Mouse (Mus musculus) embryonic facial prominence, embryonic 14.5 days (tissue): ENCODE results near the gene 2210407C18Rik. TPM values are rescaled to one million over a fixed set of nuclear protein-coding genes. Genes with fewer than 3 reads are reported as not detected.

Source experiments
- ATAC-seq: fragments of 200-750 bp; cut with Nextera tagmentation; 2 replicates; pipeline ENCODE4 v1.8.0; 2017; ENCODE audit warnings: low read depth, moderate number of reproducible peaks, moderate TSS enrichment
- DNase-seq: peaks from one replicate; pipeline ENCODE4 v3.0.0-alpha.2; 2015; ENCODE audit warnings: low spot score
- H3K27ac ChIP-seq: fragments of 300-500 bp; sonication (generic); replicated peaks from 2 replicates; pipeline ENCODE4 v1.5.1; 2014; ENCODE audit warnings: low read depth, mild to moderate bottlenecking, low read length, moderate library complexity
- H3K27me3 ChIP-seq: fragments of 300-500 bp; sonication (generic); replicated peaks from 2 replicates; pipeline ENCODE4 v1.6.1; 2014; ENCODE audit warnings: low read length; ENCODE audit not compliant: control insufficient read depth, insufficient read depth
- H3K36me3 ChIP-seq: fragments of 300-500 bp; sonication (generic); 2 replicates; pipeline ENCODE4 v1.6.1; 2014; ENCODE audit warnings: low read length, mixed read lengths; ENCODE audit not compliant: control insufficient read depth, insufficient read depth
- H3K4me1 ChIP-seq: fragments of 300-500 bp; sonication (generic); 2 replicates; pipeline ENCODE4 v1.6.1; 2014; ENCODE audit warnings: antibody characterized with exemption, low read length; ENCODE audit not compliant: control insufficient read depth, insufficient read depth
- H3K4me2 ChIP-seq: fragments of 300-500 bp; sonication (generic); 2 replicates; pipeline ENCODE4 v1.6.1; 2014; ENCODE audit warnings: low read depth, mild to moderate bottlenecking, low read length, moderate library complexity, mixed read lengths
- H3K4me3 ChIP-seq: fragments of 300-500 bp; sonication (generic); 2 replicates; pipeline ENCODE4 v1.5.1; 2014; ENCODE audit warnings: low read depth, mild to moderate bottlenecking, low read length
- H3K9ac ChIP-seq: fragments of 300-500 bp; sonication (generic); 2 replicates; pipeline ENCODE4 v1.6.1; 2014; ENCODE audit warnings: low read depth, mild to moderate bottlenecking, low read length, moderate library complexity, mixed read lengths
- H3K9me3 ChIP-seq: fragments of 300-500 bp; sonication (generic); 2 replicates; pipeline ENCODE4 v1.6.1; 2016; ENCODE audit warnings: low read length; ENCODE audit not compliant: control insufficient read depth
- WGBS: fragments of 180-500 bp; shearing (Covaris S2); extraction: QIAGEN DNeasy Blood & Tissue Kit; methylation state at CpG from one replicate; pipeline ENCODE4 v1.1.7; 2014; 5-methylcytosine and 5-hydroxymethylcytosine counted together
- polyA plus RNA-seq: library from polyadenylated mRNA; unstranded; fragments of >200 nt; fragmentation: Nextera tagmentation; extraction: Ambion mirVana; gene quantifications from 2 replicates; pipeline ENCODE4 v1.2.1, GENCODE M21; 2014

Gene 2210407C18Rik
- polyA plus RNA-seq, 1 experiment from 2014 or later = not detected

- ATAC-seq = no peak
- WGBS = 73% methylated on average over 7 of the region's 7 CpGs
- H3K36me3 ChIP-seq = no peaks in the 10 kb centered on the region
These were observed 28.0 kb downstream of the 2210407C18Rik start for GRCm38 (mm10) chr11:58587898-58588348.

GRCm38 (mm10) chr11:58578636-58579035 is 37.2 kb downstream of the 2210407C18Rik start:
- peak; percentile 9 for DNase-seq
- ATAC-seq = no peak
- no peaks in the 10 kb centered on the region for H3K4me1 ChIP-seq
- WGBS = 71% methylated on average over 8 of the region's 8 CpGs
- no peaks in the 10 kb centered on the region for H3K27me3 ChIP-seq
- H3K4me3 ChIP-seq = no peak overlapping the region
- no peaks in the 10 kb centered on the region for H3K36me3 ChIP-seq
- H3K27ac ChIP-seq = no peak overlapping the region
- no peak overlapping the region for H3K9ac ChIP-seq
- H3K4me2 ChIP-seq = no peak overlapping the region
- H3K9me3 ChIP-seq = no peaks in the 10 kb centered on the region

More at GRCm38 (mm10) chr11:58587898-58588348, 28.0 kb downstream of the 2210407C18Rik start:
- no peak for DNase-seq
- Histone ChIP-seq H3K4me1 (no peaks in the 10 kb centered on the region), H3K27me3 (no peaks in the 10 kb centered on the region), H3K4me3 (no peak overlapping the region), H3K27ac (no peak overlapping the region), H3K9me3 (no peaks in the 10 kb centered on the region), H3K4me2 (no peak overlapping the region), H3K9ac (no peak overlapping the region)

DNA sequence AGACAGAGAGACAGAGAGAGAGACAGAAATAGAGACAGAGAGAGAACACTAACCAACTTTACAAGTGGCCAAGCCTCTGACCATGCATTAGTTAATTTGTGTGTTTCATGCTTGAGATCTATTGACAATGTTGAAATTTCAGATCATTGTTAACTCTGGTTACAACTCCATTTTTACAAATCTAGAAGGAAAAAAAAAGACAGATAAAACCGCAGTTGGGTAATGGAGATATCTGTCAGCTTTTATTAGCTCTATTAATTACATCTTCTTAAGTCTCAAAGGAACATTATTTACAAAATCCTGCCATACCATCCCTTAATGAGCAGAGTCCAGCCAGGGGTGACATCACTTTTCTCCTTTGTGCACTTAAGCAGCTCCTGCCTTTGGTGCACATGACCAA is 38.4 kb downstream of the 2210407C18Rik start, which contains the start of gene Olfr325:
Olfr325 (plus strand) TSS at position 301 of the 400 bp plus-strand sequence.
- Histone ChIP-seq H3K36me3 (no peaks in the 10 kb centered on the region), H3K27ac (no peak within 1 kb of the TSS), H3K4me3 (no peak within 1 kb of the TSS), H3K4me2 (no peak within 1 kb of the TSS), H3K4me1 (no peaks in the 10 kb centered on the region), H3K9me3 (no peaks in the 10 kb centered on the region), H3K27me3 (no peaks in the 10 kb centered on the region), H3K9ac (no peak within 1 kb of the TSS)
- no peak for DNase-seq
- no peak for ATAC-seq
- 77% methylated on average over 1 of the region's 1 CpGs for WGBS

GRCm38 (mm10) chr11:58570405-58570804 is 45.5 kb downstream of the 2210407C18Rik start, which contains the start of gene Olfr224:
TSS of gene Olfr224 (minus strand) at chr11:58570553.
- no peak within 1 kb of the TSS for H3K4me3 ChIP-seq
- 67% methylated on average over 5 of the region's 5 CpGs for whole genome bisulfite sequencing
- no peaks in the 10 kb centered on the region for H3K36me3 ChIP-seq
- H3K4me2 ChIP-seq = no peak within 1 kb of the TSS
- ATAC-seq = no peak
- no peaks in the 10 kb centered on the region for H3K9me3 ChIP-seq
- no peak within 1 kb of the TSS for H3K9ac ChIP-seq
- H3K4me1 ChIP-seq = no peaks in the 10 kb centered on the region
- no peak within 1 kb of the TSS for H3K27ac ChIP-seq
- DNase-seq = peak; percentile 9
- H3K27me3 ChIP-seq = no peaks in the 10 kb centered on the region

Other genes with a start within 250 kb of the 2210407C18Rik start
- not detected in 2 replicates for gene Lypd8, start 237.0 kb downstream of the 2210407C18Rik start, polyA plus RNA-seq
- gene 1810065E05Rik, start 195.0 kb downstream of the 2210407C18Rik start, polyA plus RNA-seq = not detected in 2 replicates
- gene Gm12253, start 183.5 kb downstream of the 2210407C18Rik start, polyA plus RNA-seq = not detected in 2 replicates
- not detected in 2 replicates for gene Lypd9, start 163.2 kb downstream of the 2210407C18Rik start, polyA plus RNA-seq
- 0.13 and 0.15 TPM in 2 replicates for gene Olfr30, start 153.8 kb downstream of the 2210407C18Rik start, polyA plus RNA-seq
- gene Olfr332, start 123.5 kb downstream of the 2210407C18Rik start, polyA plus RNA-seq = 0.11 and 0.12 TPM in 2 replicates
- gene Olfr331, start 113.5 kb downstream of the 2210407C18Rik start, polyA plus RNA-seq = not detected in 2 replicates
- 0.30 and 0.46 TPM in 2 replicates for gene Olfr330, start 81.2 kb downstream of the 2210407C18Rik start, polyA plus RNA-seq
- gene Olfr329-ps, start 69.7 kb downstream of the 2210407C18Rik start, polyA plus RNA-seq = 0.31 TPM in 1 of 2 replicates, not detected in the other
- gene Olfr328, start 60.4 kb downstream of the 2210407C18Rik start, polyA plus RNA-seq = not detected in 2 replicates
- gene Olfr224, start 45.5 kb downstream of the 2210407C18Rik start, polyA plus RNA-seq = not detected in 2 replicates
- gene Olfr325, start 38.3 kb downstream of the 2210407C18Rik start, polyA plus RNA-seq = not detected in 2 replicates
- gene Olfr324, start 21.0 kb downstream of the 2210407C18Rik start, polyA plus RNA-seq = not detected in 2 replicates
- gene Olfr323, start 14.4 kb upstream of the 2210407C18Rik start, polyA plus RNA-seq = not detected in 2 replicates
- gene Trim58, start 24.4 kb upstream of the 2210407C18Rik start, polyA plus RNA-seq = 0.07 and 0.09 TPM in 2 replicates
- not detected in 2 replicates for gene Olfr322, start 42.7 kb upstream of the 2210407C18Rik start, polyA plus RNA-seq
- gene Olfr320, start 65.0 kb upstream of the 2210407C18Rik start, polyA plus RNA-seq = not detected in 2 replicates
- gene Olfr319, start 83.1 kb upstream of the 2210407C18Rik start, polyA plus RNA-seq = 0.33 TPM in 1 of 2 replicates, not detected in the other
- not detected in 2 replicates for gene Olfr318, start 107.9 kb upstream of the 2210407C18Rik start, polyA plus RNA-seq
- gene Olfr317, start 123.1 kb upstream of the 2210407C18Rik start, polyA plus RNA-seq = not detected in 2 replicates
- gene Olfr316, start 136.7 kb upstream of the 2210407C18Rik start, polyA plus RNA-seq = not detected in 2 replicates
- 0.13 TPM in 1 of 2 replicates, not detected in the other for gene Olfr315, start 157.1 kb upstream of the 2210407C18Rik start, polyA plus RNA-seq
- not detected in 2 replicates for gene Olfr314, start 166.9 kb upstream of the 2210407C18Rik start, polyA plus RNA-seq
- 1.7 and 5.7 TPM in 2 replicates for gene Fam183b, start 185.9 kb upstream of the 2210407C18Rik start, polyA plus RNA-seq
- 0.07 TPM in 1 of 2 replicates, not detected in the other for gene Olfr313, start 198.9 kb upstream of the 2210407C18Rik start, polyA plus RNA-seq
- not detected in 2 replicates for gene Olfr312, start 213.2 kb upstream of the 2210407C18Rik start, polyA plus RNA-seq
- 0.08 TPM in 1 of 2 replicates, not detected in the other for gene Olfr311, start 223.2 kb upstream of the 2210407C18Rik start, polyA plus RNA-seq
- gene Gm12258, start 231.1 kb upstream of the 2210407C18Rik start, polyA plus RNA-seq = 8.3 and 10.2 TPM in 2 replicates